Mouse (Mus musculus) liver, embryonic 16.5 days (tissue): ENCODE measurements around the gene Itgb1bp1. TPM values are rescaled to one million over a fixed set of nuclear protein-coding genes. Genes with fewer than 3 reads are reported as not detected.

ENCODE experiments used
- ATAC-seq: fragments of 200-750 bp; cut with Nextera tagmentation; 2 replicates; pipeline ENCODE4 v1.8.0; 2017; ENCODE audit warnings: low read depth, mild to moderate bottlenecking, moderate number of reproducible peaks, moderate library complexity
- H3K27ac ChIP-seq: fragments of 300-500 bp; sonication (generic); 2 replicates; pipeline ENCODE4 v1.5.1; 2014; ENCODE audit warnings: mild to moderate bottlenecking, low read length
- H3K27me3 ChIP-seq: fragments of 300-500 bp; sonication (generic); 2 replicates; pipeline ENCODE4 v1.6.1; 2014; ENCODE audit warnings: low read depth, low read length, mixed read lengths; ENCODE audit not compliant: control insufficient read depth, insufficient read depth
- H3K36me3 ChIP-seq: fragments of 300-500 bp; sonication (generic); 2 replicates; pipeline ENCODE4 v1.6.1; 2014; ENCODE audit warnings: mild to moderate bottlenecking; ENCODE audit not compliant: control insufficient read depth, insufficient read depth
- H3K4me1 ChIP-seq: fragments of 300-500 bp; sonication (generic); 2 replicates; pipeline ENCODE4 v1.6.1; 2014; ENCODE audit warnings: low read depth, low read length, mixed read lengths; ENCODE audit not compliant: control insufficient read depth
- H3K4me2 ChIP-seq: fragments of 300-500 bp; sonication (generic); 2 replicates; pipeline ENCODE4 v1.6.1; 2014; ENCODE audit warnings: low read depth, low read length, mixed read lengths
- H3K4me3 ChIP-seq: fragments of 300-500 bp; sonication (generic); 2 replicates; pipeline ENCODE4 v1.5.1; 2014; ENCODE audit warnings: low read depth, mild to moderate bottlenecking, low read length
- H3K9ac ChIP-seq: fragments of 300-500 bp; sonication (generic); 2 replicates; pipeline ENCODE4 v1.6.1; 2014; ENCODE audit warnings: low read depth, low read length
- H3K9me3 ChIP-seq: fragments of 300-500 bp; sonication (generic); replicated peaks from 2 replicates; pipeline ENCODE4 v1.6.1; 2016; ENCODE audit warnings: low read length; ENCODE audit not compliant: control insufficient read depth
- WGBS: fragments of 180-500 bp; shearing (Covaris S2); extraction: QIAGEN DNeasy Blood & Tissue Kit; methylation state at CpG from one replicate; pipeline ENCODE4 v1.1.7; 2014; ENCODE audit not compliant: insufficient replicate concordance; 5-methylcytosine and 5-hydroxymethylcytosine counted together
- polyA plus RNA-seq: library from polyadenylated mRNA; unstranded; fragments of >200 nt; fragmentation: Nextera tagmentation; extraction: Ambion mirVana; gene quantifications from 2 replicates; pipeline ENCODE4 v1.2.1, GENCODE M21; 2015

The Itgb1bp1 gene
- polyA plus RNA-seq, result 19.3 and 20.3 TPM in 2 replicates

DNA sequence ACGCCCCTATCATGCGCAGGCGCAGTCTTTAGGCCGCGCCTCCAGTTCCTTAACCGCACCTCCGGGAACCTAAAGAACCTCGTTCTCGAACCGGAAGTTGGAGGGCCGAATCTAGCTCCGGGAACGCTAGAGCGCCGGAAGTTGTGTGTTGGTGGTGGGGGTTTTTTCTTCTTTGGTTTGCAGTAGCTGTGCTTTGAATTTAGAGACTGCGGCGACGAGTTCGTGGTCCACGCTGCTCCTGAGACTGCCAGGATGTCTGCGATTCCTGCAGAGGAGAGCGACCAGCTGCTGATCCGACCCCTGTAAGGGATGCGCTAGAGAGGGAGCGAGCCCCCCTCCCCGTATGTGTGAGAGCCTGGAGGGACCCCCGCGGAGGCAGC is at the start of gene Itgb1bp1:
Gene Itgb1bp1 (minus strand): TSS at position 42 of the 380 bp plus-strand sequence.
- H3K4me1 ChIP-seq, result peaks cover 20% of the 10 kb centered on the region
- peak within 1 kb of the TSS; percentile 89 for H3K9ac ChIP-seq
- peak within 1 kb of the TSS; percentile 87 for H3K27ac ChIP-seq
- ATAC-seq, result peak; percentile 93
- no peaks in the 10 kb centered on the region for H3K27me3 ChIP-seq
- H3K9me3 ChIP-seq, result no peaks in the 10 kb centered on the region
- under 1% methylated on average over 28 of the region's 28 CpGs for whole genome bisulfite sequencing
- H3K4me3 ChIP-seq, result peak within 1 kb of the TSS; percentile 96
- no peaks in the 10 kb centered on the region; the same call in 1 of the 2 replicates for H3K36me3 ChIP-seq
- peak within 1 kb of the TSS; percentile 96 for H3K4me2 ChIP-seq

GRCm38 (mm10) chr12:21335869-21336268 is 49.8 kb upstream of the Itgb1bp1 start:
- ATAC-seq, result no peak
- WGBS, result 71% methylated on average over 7 of the region's 7 CpGs

DNA sequence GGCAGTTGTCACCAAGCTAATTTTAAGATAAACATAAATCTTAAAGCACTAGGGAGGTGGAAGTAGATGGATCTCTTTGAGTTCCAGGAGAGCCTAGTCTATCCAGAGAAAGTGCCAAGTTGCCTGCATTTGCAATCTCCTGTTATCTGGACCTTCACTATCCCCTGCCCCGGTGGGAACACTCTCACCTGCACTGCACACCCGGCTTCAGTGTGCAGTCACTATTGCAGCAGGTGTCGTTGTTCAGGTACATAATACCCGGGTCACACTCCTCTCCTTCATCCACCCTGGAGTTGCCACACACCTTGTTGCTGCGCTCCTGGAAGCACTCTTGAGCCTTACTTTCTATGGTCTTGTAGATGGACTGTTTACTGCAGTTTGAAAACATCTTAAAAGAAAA is 47.7 kb upstream of the Itgb1bp1 start:
- Histone ChIP-seq H3K9ac (no peak overlapping the region), H3K4me3 (no peak overlapping the region), H3K4me1 (no peaks in the 10 kb centered on the region), H3K27ac (no peak overlapping the region), H3K27me3 (no peaks in the 10 kb centered on the region), H3K36me3 (peaks cover 14% of the 10 kb centered on the region), H3K9me3 (no peaks in the 10 kb centered on the region), H3K4me2 (no peak overlapping the region)
- ATAC-seq, result no peak
- WGBS, result 80% methylated on average over 5 of the region's 5 CpGs

More at GRCm38 (mm10) chr12:21335869-21336268, 49.8 kb upstream of the Itgb1bp1 start:
- H3K9ac ChIP-seq, result no peak overlapping the region
- no peak overlapping the region for H3K27ac ChIP-seq
- no peak overlapping the region for H3K4me2 ChIP-seq
- H3K9me3 ChIP-seq, result no peaks in the 10 kb centered on the region
- no peaks in the 10 kb centered on the region for H3K4me1 ChIP-seq
- H3K27me3 ChIP-seq, result no peaks in the 10 kb centered on the region
- H3K36me3 ChIP-seq, result peaks cover 25% of the 10 kb centered on the region
- H3K4me3 ChIP-seq, result no peak overlapping the region

DNA sequence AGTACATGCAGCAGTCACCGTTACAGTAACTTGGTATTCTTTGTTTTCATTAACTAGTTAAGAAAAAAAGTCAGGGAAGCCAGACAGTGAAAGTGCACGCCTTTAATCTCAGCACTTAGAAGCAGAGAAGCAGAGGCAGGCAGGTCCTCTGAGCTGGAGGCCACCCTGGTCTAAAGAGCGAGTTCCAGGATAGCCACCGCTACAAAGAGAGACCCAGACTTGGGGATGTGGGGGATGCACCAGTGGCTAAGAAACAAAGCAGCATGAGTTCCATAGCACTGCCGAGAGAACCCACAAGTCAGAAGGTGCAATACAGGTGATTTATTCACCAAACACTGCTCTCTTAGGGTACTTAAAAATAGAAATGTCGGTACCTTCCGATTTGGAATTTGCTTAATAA is 46.9 kb upstream of the Itgb1bp1 start:
- Histone ChIP-seq H3K27me3 (no peaks in the 10 kb centered on the region), H3K9ac (no peak overlapping the region), H3K4me3 (no peak overlapping the region), H3K4me1 (no peaks in the 10 kb centered on the region), H3K36me3 (peaks cover 15% of the 10 kb centered on the region), H3K27ac (no peak overlapping the region), H3K4me2 (no peak overlapping the region), H3K9me3 (no peaks in the 10 kb centered on the region)
- 89% methylated on average over 7 of the region's 7 CpGs for WGBS
- no peak for ATAC-seq

DNA sequence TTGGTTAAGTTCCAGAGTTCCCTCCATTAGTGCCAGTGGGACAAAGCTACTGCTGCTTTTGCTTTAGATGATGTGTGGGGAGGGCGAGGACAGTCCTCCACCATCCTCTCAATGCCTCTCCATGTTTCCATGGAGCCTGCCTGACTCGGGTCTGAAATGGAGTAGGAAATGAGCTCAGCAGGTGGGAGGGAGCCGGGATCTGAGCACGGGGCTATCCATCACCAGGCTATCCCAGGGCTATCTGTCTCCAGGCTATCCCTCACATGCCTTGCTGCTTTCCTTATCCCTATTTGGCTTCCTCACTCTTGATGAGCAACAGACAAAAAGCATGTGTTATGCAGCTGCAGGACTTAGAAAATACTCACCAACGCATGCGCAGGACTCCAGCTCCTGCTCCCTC is 45.6 kb upstream of the Itgb1bp1 start:
- Histone ChIP-seq H3K4me1 (no peaks in the 10 kb centered on the region), H3K4me2 (no peak overlapping the region), H3K27ac (no peak overlapping the region), H3K36me3 (peaks cover 18% of the 10 kb centered on the region), H3K4me3 (no peak overlapping the region), H3K9ac (no peak overlapping the region), H3K9me3 (no peaks in the 10 kb centered on the region), H3K27me3 (no peaks in the 10 kb centered on the region)
- 82% methylated on average over 6 of the region's 6 CpGs for WGBS
- no peak for ATAC-seq

DNA sequence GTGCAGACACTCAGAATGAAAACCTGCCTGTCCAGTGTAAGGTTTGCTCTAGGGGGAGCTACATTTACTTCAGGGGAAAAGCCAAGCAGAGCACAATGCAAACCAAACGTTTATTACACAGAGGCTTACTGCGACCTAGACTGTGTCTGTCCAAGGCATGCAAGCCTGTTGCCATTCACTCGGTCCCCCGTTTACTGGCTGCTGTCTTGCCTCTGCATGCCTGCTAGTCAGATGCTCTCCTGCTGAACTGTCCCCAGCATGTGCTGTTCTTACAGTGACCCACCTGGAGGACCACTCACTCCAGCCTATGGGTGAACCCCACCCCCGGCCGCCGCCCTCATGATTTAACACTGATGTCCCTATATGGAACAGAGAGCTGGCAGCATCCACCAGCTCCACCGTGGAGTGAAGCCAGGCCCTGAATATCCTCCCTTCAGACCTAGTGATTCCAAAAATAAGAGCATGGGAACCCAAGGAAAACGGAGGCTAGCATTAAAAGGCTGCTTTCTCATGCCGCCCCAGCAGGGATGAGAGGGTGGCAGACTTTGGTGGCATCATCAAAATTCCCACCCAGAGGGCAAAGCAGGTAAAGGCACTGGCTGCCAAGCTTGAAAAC is 45.0 kb upstream of the Itgb1bp1 start:
- no peak for ATAC-seq
- Histone ChIP-seq H3K9ac (no peak overlapping the region), H3K27me3 (no peaks in the 10 kb centered on the region), H3K36me3 (peaks cover 16% of the 10 kb centered on the region), H3K4me2 (no peak overlapping the region), H3K9me3 (no peaks in the 10 kb centered on the region), H3K27ac (no peak overlapping the region), H3K4me1 (no peaks in the 10 kb centered on the region), H3K4me3 (no peak overlapping the region)
- WGBS, result 82% methylated on average over 10 of the region's 10 CpGs

DNA sequence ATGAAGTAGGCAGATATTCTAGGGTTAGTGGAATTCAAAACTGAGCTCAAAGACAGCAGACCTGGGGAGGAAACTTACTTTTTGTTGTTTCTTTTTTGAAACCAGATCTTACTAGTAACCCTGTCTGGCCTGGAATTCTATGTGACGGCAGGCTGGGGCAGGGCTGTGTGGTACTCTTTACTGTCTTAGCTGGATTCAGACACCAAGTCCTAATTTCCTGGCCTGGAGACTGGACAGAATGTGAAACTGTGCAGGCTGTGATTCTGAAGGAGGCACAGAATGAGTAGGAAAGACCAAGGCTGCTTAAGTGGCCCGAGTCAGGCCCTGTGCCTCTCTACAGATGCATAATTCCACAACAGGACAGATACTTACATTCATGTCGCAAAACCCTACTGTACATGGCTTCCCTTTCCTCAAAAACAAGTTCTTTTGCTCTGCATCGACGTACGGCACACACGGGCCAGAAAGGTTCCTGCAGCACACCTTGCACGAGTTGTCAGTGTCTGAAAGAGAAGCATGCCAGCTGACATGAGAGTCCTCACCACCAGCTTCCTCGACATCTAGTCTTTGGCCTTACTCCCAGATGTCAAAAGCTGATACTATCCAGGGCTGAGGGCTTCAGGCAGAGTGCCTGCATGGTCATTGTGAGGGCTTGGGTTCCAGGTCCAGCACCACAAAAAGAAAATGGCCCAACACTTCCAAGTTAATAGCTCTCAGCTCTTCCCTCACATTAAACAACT is 43.7 kb upstream of the Itgb1bp1 start:
- Histone ChIP-seq H3K4me1 (no peaks in the 10 kb centered on the region), H3K36me3 (peaks cover 20% of the 10 kb centered on the region), H3K27me3 (no peaks in the 10 kb centered on the region), H3K9me3 (no peaks in the 10 kb centered on the region), H3K27ac (no peak overlapping the region), H3K9ac (no peak overlapping the region), H3K4me2 (no peak overlapping the region), H3K4me3 (no peak overlapping the region)
- WGBS, result 69% methylated on average over 9 of the region's 9 CpGs
- no peak for ATAC-seq

GRCm38 (mm10) chr12:21326325-21326724 is 40.2 kb upstream of the Itgb1bp1 start:
- Histone ChIP-seq H3K4me1 (no peaks in the 10 kb centered on the region), H3K4me3 (no peak overlapping the region), H3K9ac (no peak overlapping the region), H3K27ac (no peak overlapping the region), H3K27me3 (no peaks in the 10 kb centered on the region), H3K4me2 (no peak overlapping the region), H3K9me3 (no peaks in the 10 kb centered on the region), H3K36me3 (peaks cover 16% of the 10 kb centered on the region)
- ATAC-seq, result no peak
- 81% methylated on average over 3 of the region's 3 CpGs for WGBS

GRCm38 (mm10) chr12:21325266-21325665 is 39.2 kb upstream of the Itgb1bp1 start:
- no peak overlapping the region for H3K9ac ChIP-seq
- peaks cover 16% of the 10 kb centered on the region for H3K36me3 ChIP-seq
- no peaks in the 10 kb centered on the region for H3K27me3 ChIP-seq
- no peaks in the 10 kb centered on the region for H3K9me3 ChIP-seq
- no peak overlapping the region for H3K4me2 ChIP-seq
- WGBS, result 83% methylated on average over 8 of the region's 8 CpGs
- H3K4me1 ChIP-seq, result peaks cover 1% of the 10 kb centered on the region
- ATAC-seq, result no peak
- no peak overlapping the region for H3K4me3 ChIP-seq
- H3K27ac ChIP-seq, result no peak overlapping the region
